ENCODE assay signal across 15 mouse cellular contexts in genomic region chr11:31850156-31850775, GRCm38 (mm10). TPM values are rescaled to one million over a fixed set of nuclear protein-coding genes. Genes with fewer than 3 reads are reported as not detected.
DNase-seq lines count a peak whose midpoint lies in the region; ATAC-seq lines count a peak whose summit lies in the region.
"Had no signal": no experiment of that assay in that cellular context is flagged by ENCODE, and none has a peak within 500 bp of the region (broad histone marks: within the 10 kb centered on the region; RNA-seq: fewer than 3 reads in every experiment).

No protein-coding gene starts in this region.

- H3K4me2 ChIP-seq in midbrain, embryonic 11.5 days: no peak overlapping the region
- no peak overlapping the region for H3K4me2 ChIP-seq in midbrain, embryonic 16.5 days (ENCODE audit: low read length)
- H3K4me2 ChIP-seq: forebrain, embryonic 13.5 days; heart, embryonic 12.5 days; intestine, embryonic 15.5 days; liver, embryonic 15.5 days had no signal

- no peak for DNase-seq in cerebellum, postnatal 4 days (ENCODE audit: low spot score in 2 of 2)
- peak; percentile 72 for DNase-seq in midbrain, embryonic 11.5 days (ENCODE audit: low spot score, missing footprints)
- DNase-seq in cerebellum, postnatal 10 days: peak; percentile 39 to 52
- peak; percentile 36 for DNase-seq in skeletal muscle tissue, adult 2 months (ENCODE audit: low read depth, low spot score)
- no peak for DNase-seq in lung, postnatal 36 days
- DNase-seq in spleen, postnatal 10 days (ENCODE audit: low spot score in 2 of 2): no peak
- DNase-seq: right cerebral cortex, postnatal 14 days; thymus, postnatal 14 days had no signal

- peak; percentile 66 for ATAC-seq in cerebellum, adult (ENCODE audit: insufficient number of reproducible peaks, low FRiP score, low TSS enrichment)
- no peak for ATAC-seq in midbrain, embryonic 11.5 days (ENCODE audit: low FRiP score)
- ATAC-seq in midbrain, embryonic 16.5 days: no peak
- ATAC-seq: forebrain, embryonic 13.5 days; intestine, embryonic 15.5 days had no signal

- no peaks in the 10 kb centered on the region for H3K36me3 ChIP-seq in midbrain, embryonic 11.5 days (ENCODE audit: control insufficient read depth, insufficient read depth, low read length)
- no peaks in the 10 kb centered on the region for H3K36me3 ChIP-seq in midbrain, embryonic 16.5 days (ENCODE audit: control insufficient read depth, insufficient read depth, low read length)
- H3K36me3 ChIP-seq: heart, embryonic 12.5 days; intestine, embryonic 15.5 days; liver, embryonic 15.5 days had no signal

- no peak overlapping the region for H3K27ac ChIP-seq in midbrain, embryonic 11.5 days (ENCODE audit: low read depth, low read length)
- H3K27ac ChIP-seq in midbrain, embryonic 16.5 days (ENCODE audit: low read length): no peak overlapping the region
- H3K27ac ChIP-seq: forebrain, embryonic 13.5 days; intestine, embryonic 15.5 days; kidney, postnatal 0 days; liver, embryonic 15.5 days had no signal

- H3K4me3 ChIP-seq in midbrain, embryonic 11.5 days (ENCODE audit: low read depth, low read length): no peak overlapping the region
- no peak overlapping the region for H3K4me3 ChIP-seq in midbrain, embryonic 16.5 days (ENCODE audit: low read depth, low read length)
- H3K4me3 ChIP-seq: forebrain, embryonic 13.5 days; heart, embryonic 12.5 days; intestine, embryonic 15.5 days; liver, embryonic 15.5 days had no signal

- H3K9ac ChIP-seq in midbrain, embryonic 11.5 days (ENCODE audit: low read length): no peak overlapping the region
- no peak overlapping the region for H3K9ac ChIP-seq in midbrain, embryonic 16.5 days (ENCODE audit: low read depth, low read length)
- H3K9ac ChIP-seq: forebrain, embryonic 13.5 days; heart, embryonic 12.5 days; intestine, embryonic 15.5 days; liver, embryonic 15.5 days had no signal

- H3K27me3 ChIP-seq in midbrain, embryonic 11.5 days (ENCODE audit: control insufficient read depth, insufficient read depth, low read length): no peaks in the 10 kb centered on the region
- H3K27me3 ChIP-seq in midbrain, embryonic 16.5 days (ENCODE audit: control insufficient read depth, insufficient read depth, low read depth, low read length): no peaks in the 10 kb centered on the region
- H3K27me3 ChIP-seq: forebrain, embryonic 13.5 days; heart, embryonic 12.5 days; intestine, embryonic 15.5 days; liver, embryonic 15.5 days had no signal

- no peaks in the 10 kb centered on the region for H3K9me3 ChIP-seq in midbrain, embryonic 11.5 days (ENCODE audit: control insufficient read depth, low read length)
- no peaks in the 10 kb centered on the region for H3K9me3 ChIP-seq in midbrain, embryonic 16.5 days (replicated peaks; ENCODE audit: control insufficient read depth, low read length, poor library complexity, severe bottlenecking)
- H3K9me3 ChIP-seq: forebrain, embryonic 13.5 days; heart, embryonic 12.5 days; intestine, embryonic 15.5 days; liver, embryonic 15.5 days had no signal

- 90% methylated on average over 3 of the region's 3 CpGs for WGBS in midbrain, embryonic 11.5 days
- 88% methylated on average over 3 of the region's 3 CpGs for WGBS in midbrain, embryonic 16.5 days

- H3K4me1 ChIP-seq in midbrain, embryonic 11.5 days (ENCODE audit: control insufficient read depth, insufficient read depth, low read length): peaks cover 7% of the 10 kb centered on the region
- peaks cover 17% of the 10 kb centered on the region for H3K4me1 ChIP-seq in midbrain, embryonic 16.5 days (ENCODE audit: control insufficient read depth, insufficient read depth, low read length)
- H3K4me1 ChIP-seq: intestine, embryonic 15.5 days had no signal

RNA-seq across cellular contexts. Expression of gene Cpeb4, which starts 21.7 kb away (rescaled TPM):
- 11.7 and 17.2 TPM in 2 replicates for polyA plus RNA-seq in midbrain, embryonic 11.5 days (2014; fragmentation: Nextera tagmentation; extraction: Ambion mirVana)
- polyA plus RNA-seq in midbrain, embryonic 16.5 days (2015; fragmentation: Nextera tagmentation; extraction: Ambion mirVana): 20.1 and 21.3 TPM in 2 replicates

Comparison
In these comparisons a context has a peak if more than half of its experiments do, and no peak if none do; other contexts are left out.
1. DNase-seq: peak in midbrain, embryonic 11.5 days (single experiment), cerebellum, postnatal 10 days (2 of 2) and skeletal muscle tissue, adult 2 months (single experiment); none in cerebellum, postnatal 4 days (0 of 2), lung, postnatal 36 days (single experiment) and spleen, postnatal 10 days (0 of 2).